Mouse (Mus musculus) ovary, postnatal 14 days (tissue): ENCODE measurements at regions not wholly inside any gene's neighbourhood (a gene's known extent, or its start where the extent isn't known, plus 50 kb on each side); places are given as distances from the start of the nearest gene placed in this dataset.
"Not testable (repeated sequence)": the region's sequence is repeated elsewhere in the genome, so short reads cannot be mapped to it uniquely, and the experiment has no call there.

ENCODE experiments used
- DNase-seq: peaks from one replicate; pipeline ENCODE4 v3.0.0; 2022; ENCODE audit warnings: low spot score

DNA sequence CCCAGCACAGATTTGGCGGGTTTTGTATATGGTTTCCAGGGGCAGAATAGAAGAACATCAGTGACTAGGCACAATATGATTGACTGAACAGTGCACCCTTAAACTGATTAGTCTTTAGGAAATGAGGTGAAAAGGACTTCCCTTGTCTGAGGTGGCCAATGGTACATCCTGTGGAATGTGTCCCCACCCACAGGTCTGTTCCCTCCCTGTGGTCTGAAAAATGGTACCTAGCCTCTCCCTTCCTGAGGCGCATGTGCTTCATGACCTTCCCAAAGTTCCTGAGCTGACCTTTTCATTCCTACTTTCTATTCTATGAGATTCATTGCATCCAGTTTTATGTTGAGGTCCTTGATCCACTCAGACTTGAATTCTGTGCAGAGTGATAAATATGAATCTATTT is 76.0 kb downstream of the Zfp97 start:
- not testable (repeated sequence) for DNase-seq

DNA sequence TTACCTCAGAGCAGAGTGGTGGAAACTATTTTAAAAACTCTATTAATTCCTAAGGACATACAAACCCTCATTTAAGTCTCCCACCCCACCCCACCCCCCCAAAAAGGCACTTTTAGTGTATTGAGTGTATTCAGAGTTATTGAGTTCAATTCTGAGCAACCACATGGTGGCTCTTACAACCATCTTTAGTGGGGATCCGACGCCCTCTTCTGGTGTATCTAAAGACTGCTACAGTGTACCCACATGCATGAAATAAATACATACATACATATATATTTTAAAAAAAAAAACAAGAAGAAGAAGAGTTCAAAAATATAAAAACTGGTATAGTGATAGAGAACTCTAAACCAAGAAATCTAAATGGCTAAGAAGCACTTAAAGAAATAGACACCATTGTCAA is 107.9 kb downstream of the Zfp97 start:
- DNase-seq, result no peak

DNA sequence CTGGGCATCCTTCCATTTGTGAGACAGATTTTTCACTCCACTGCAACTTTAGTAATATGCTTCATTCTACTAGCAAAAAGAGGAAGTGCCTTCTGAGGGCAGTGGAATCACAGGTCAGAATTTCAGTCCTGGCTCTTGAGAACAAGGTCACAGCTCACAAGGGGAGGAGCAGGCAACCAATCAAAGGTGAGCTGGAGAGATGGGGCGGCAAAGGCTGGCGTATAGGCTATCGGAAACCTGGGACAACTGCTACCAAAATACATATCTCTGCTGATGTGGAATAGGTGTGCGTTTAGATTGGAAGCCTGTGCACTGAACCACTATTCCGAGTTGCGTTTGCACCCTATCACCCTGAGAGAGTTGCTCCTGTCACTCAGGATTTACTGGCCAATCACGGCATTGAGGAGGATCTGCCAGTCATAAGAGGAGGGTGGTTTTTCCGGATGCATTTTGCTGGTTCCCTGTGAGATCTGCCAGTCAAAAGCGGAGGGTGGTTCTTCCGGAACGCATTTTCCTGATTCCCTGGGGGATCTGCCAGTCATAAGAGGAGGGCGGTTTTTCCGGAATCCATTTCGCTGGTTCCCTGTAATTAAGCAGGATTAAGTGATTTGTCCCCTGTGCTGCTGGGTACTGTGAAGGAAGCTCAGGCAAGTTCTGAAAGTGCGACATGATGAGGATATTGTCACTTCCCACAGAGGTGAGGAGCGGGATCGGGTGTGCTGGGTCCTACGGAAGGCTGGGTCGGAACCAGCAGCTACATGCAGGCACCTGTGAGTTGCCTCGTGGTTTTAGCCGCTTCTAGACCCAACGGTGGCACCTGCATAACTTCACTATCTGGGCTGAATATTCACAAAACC is 113.3 kb downstream of the Zfp97 start:
- DNase-seq, result peak; percentile 74

DNA sequence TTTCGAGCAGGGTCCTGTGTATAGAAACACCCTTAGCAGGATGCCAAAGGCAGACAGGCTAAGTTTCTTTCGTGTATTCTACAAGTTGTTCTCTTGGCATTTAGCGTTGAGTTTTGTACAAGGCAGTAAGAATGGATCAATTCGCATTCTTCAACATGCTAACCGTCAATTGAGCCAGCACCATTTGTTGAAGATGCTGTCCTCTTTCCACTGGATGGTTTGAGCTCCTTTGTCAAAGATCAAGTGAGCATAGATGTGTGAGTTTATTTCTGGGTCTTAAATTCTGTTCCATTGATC is 113.9 kb downstream of the Zfp97 start:
- DNase-seq, result not testable (repeated sequence)
